Mouse (Mus musculus) myocyte (in vitro differentiated cells): ENCODE measurements at regions not wholly inside any gene's neighbourhood (a gene's known extent, or its start where the extent isn't known, plus 50 kb on each side); places are given as distances from the start of the nearest gene placed in this dataset.

Experiments
- MYOD1 ChIP-seq, 3 experiments: IDR thresholded peaks; one replicate each; pipeline ENCODE4 v1.6.1; 2011; ENCODE audit warnings: control low read depth in 2 of 3, low read depth in 2 of 3, mild to moderate bottlenecking in 2 of 3, moderate library complexity in 1 of 3; ENCODE audit not compliant: insufficient read length in 2 of 3, control insufficient read depth in 1 of 3
- POLR2AphosphoS2 ChIP-seq: IDR thresholded peaks from one replicate; pipeline ENCODE4 v1.6.1; 2011; ENCODE audit warnings: low read depth, control low read depth; ENCODE audit not compliant: insufficient read length

DNA sequence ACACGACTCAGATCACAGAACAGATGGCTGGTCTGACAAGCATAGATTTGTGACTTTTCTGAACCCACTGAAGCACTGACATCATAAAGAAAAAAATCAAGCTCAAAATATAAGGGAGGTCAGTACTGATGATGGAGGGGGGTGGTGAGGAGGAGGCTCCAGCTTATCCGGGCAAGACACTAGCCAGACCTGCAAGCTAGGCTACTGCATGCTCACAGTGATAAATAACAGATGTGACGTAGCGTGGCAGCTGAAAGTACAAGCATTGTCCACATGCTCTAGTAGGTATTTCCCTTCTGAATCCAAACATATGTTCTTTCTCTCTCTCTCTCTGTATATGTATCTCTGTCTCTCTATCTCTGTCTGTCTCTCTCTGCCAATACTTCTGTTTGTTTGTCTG is 342.7 kb downstream of the Cps1 start:
- TF ChIP-seq POLR2AphosphoS2 = no peak
- no peak for TF ChIP-seq MYOD1 (IDR thresholded peaks at IDR 0.05; ENCODE audit: control insufficient read depth in 1 of 3, insufficient read length in 2 of 3, low read depth in 2 of 3)
